Mouse (Mus musculus) megakaryocyte, embryonic 14.5 days (primary cell): Measurements from ENCODE around the gene Tbc1d4.

Experiments used
- FLI1 ChIP-seq: IDR thresholded peaks from 2 replicates; pipeline ENCODE4 v1.6.1; 2012; ENCODE audit warnings: low read length, inconsistent platforms, mixed read lengths
- GATA1 ChIP-seq: IDR thresholded peaks from 3 replicates; pipeline ENCODE4 v1.6.1; 2012; ENCODE audit warnings: mixed read lengths, low read length, inconsistent platforms, borderline replicate concordance

- TF ChIP-seq GATA1 (no peak), FLI1 (no peak)
These were observed 94.4 kb downstream of the Tbc1d4 start for GRCm38 (mm10) chr14:101514557-101514971.
